Mouse (Mus musculus): ENCODE data around the gene Dgkk. TPM values are rescaled to one million over a fixed set of nuclear protein-coding genes. Genes with fewer than 3 reads are reported as not detected.
"Not testable (repeated sequence)": the region's sequence is repeated elsewhere in the genome, so short reads cannot be mapped to it uniquely, and the experiment has no call there.

Dgkk gene
- polyA plus RNA-seq, 1 experiment from 2014 or later, result 0.78 TPM

- Histone ChIP-seq H3K4me3 (no peak overlapping the region), H3K36me3 (no peaks in the 10 kb centered on the region), H3K9me3 (no peaks in the 10 kb centered on the region), H3K4me2 (no peak overlapping the region), H3K27me3 (no peaks in the 10 kb centered on the region), H3K4me1 (replicated peaks) (no peaks in the 10 kb centered on the region), H3K27ac (no peak overlapping the region), H3K9ac (no peak overlapping the region)
- WGBS, result 83% methylated on average over 5 of the region's 5 CpGs
- ATAC-seq (ENCODE audit: low FRiP score), result no peak
Observed at GRCm38 (mm10) chrX:6922165-6922564, 143.1 kb downstream of the Dgkk start.

GRCm38 (mm10) chrX:6926224-6926623, 147.1 kb downstream of the Dgkk start:
- Histone ChIP-seq H3K4me1 (replicated peaks) (no peaks in the 10 kb centered on the region), H3K4me2 (no peak overlapping the region), H3K36me3 (no peaks in the 10 kb centered on the region), H3K9ac (no peak overlapping the region), H3K27me3 (no peaks in the 10 kb centered on the region), H3K27ac (no peak overlapping the region), H3K4me3 (no peak overlapping the region), H3K9me3 (no peaks in the 10 kb centered on the region)
- no peak for ATAC-seq (ENCODE audit: low FRiP score)
- 81% methylated on average over 4 of the region's 4 CpGs for WGBS

DNA sequence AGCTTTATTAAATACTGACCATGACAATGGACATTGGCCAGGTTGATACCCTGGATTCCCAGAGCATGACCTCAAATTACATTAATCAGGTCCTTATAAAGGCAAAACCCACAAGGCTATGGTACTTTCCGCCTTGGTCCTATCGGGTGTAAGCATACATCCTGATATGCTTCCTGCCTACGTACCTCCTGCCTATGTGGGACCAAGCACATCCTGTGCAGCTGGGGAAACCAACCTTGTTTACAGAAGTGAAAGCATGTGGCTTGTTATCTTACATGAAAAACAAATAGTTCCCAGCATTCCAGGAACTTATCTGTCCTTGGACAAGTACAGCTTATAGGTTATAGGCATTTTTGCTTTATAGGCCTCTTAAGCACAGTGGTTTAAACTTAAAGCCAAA, 189.5 kb downstream of the Dgkk start:
- no peak overlapping the region for H3K4me3 ChIP-seq
- H3K9me3 ChIP-seq, result no peaks in the 10 kb centered on the region
- H3K27me3 ChIP-seq, result no peaks in the 10 kb centered on the region
- no peak overlapping the region for H3K27ac ChIP-seq
- H3K36me3 ChIP-seq, result no peaks in the 10 kb centered on the region
- WGBS, result 91% methylated on average over 3 of the region's 3 CpGs
- H3K9ac ChIP-seq, result no peak overlapping the region
- H3K4me1 ChIP-seq (replicated peaks), result no peaks in the 10 kb centered on the region
- no peak overlapping the region for H3K4me2 ChIP-seq
- no peak for ATAC-seq (ENCODE audit: low FRiP score)

DNA sequence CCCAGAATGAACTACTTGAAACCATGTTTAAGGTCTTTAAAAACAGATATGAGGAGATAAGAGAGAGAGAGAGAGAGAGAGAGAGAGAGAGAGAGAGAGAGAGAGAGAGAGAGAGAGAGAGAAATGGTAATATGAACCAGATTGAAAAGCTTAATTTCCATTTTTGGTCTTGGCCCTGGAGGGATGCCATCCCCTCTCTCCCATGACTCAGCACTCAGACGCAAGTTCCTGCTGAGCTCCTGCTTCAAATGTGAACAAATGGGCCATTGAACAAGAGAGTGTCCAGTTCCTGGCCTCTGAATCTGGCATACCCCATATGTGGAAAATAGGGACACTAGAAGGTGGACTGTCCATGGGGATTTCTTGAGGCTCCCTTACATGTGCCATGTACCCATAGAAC, 192.8 kb downstream of the Dgkk start:
- Histone ChIP-seq H3K27me3 (no peaks in the 10 kb centered on the region), H3K9ac (no peak overlapping the region), H3K27ac (no peak overlapping the region), H3K4me3 (no peak overlapping the region), H3K4me2 (no peak overlapping the region), H3K9me3 (no peaks in the 10 kb centered on the region), H3K4me1 (replicated peaks) (no peaks in the 10 kb centered on the region), H3K36me3 (no peaks in the 10 kb centered on the region)
- no peak for ATAC-seq (ENCODE audit: low FRiP score)
- WGBS, result 69% methylated on average over 1 of the region's 1 CpGs

DNA sequence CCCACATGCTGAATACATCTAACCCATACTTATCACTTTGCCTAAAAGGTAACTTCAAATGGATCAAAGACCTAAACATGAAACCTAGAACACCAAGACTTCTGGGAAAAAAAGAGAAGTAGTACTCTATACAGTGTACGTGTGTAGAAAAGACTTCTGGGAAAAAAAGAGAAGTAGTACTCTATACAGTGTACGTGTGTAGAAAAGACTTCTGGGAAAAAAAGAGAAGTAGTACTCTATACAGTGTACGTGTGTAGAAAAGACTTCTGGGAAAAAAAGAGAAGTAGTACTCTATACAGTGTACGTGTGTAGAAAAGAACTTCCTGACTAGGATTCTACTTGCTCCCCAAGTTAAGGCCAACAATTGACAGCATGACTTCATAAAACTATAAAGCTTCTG, 204.8 kb downstream of the Dgkk start:
- H3K4me2 ChIP-seq; H3K9me3 ChIP-seq; ATAC-seq (ENCODE audit: low FRiP score); H3K27me3 ChIP-seq; H3K9ac ChIP-seq; H3K27ac ChIP-seq; H3K36me3 ChIP-seq; H3K4me3 ChIP-seq; H3K4me1 ChIP-seq (replicated peaks): not testable (repeated sequence)
- WGBS, result 89% methylated on average over 4 of the region's 4 CpGs
